Mouse (Mus musculus): ENCODE data around the gene Tasp1. TPM values are rescaled to one million over a fixed set of nuclear protein-coding genes. Genes with fewer than 3 reads are reported as not detected.
"Not testable (repeated sequence)": the region's sequence is repeated elsewhere in the genome, so short reads cannot be mapped to it uniquely, and the experiment has no call there.

Gene Tasp1
- polyA plus RNA-seq, 1 experiment from 2014 or later: 10.1 TPM

DNA sequence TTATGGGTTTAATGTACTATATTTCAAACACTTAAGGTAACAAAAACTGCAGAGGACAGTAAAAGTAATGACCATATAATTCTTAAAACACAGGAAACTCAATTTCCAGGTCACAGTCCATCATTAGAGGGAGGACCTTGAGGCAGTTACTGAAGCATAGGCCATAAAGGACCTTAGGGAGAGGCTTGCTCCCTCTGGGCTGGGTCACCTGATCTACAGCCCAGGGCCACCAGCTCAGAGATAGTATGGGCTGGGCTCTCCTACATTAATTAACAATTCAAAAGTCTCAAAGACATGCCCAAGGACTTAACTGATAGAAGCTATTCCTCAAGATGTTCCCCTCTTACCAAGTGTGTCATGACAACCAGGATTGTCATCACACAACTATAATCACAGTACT lies 29.8 kb downstream of the Tasp1 start:
- Histone ChIP-seq H3K4me2 (ENCODE audit: low read depth, low read length) (no peak overlapping the region), H3K4me3 (ENCODE audit: low read depth, low read length) (no peak overlapping the region), H3K27ac (ENCODE audit: low read depth) (no peak overlapping the region), H3K36me3 (replicated peaks; ENCODE audit: insufficient read depth, low read length) (peaks cover 3% of the 10 kb centered on the region), H3K9ac (replicated peaks) (no peak overlapping the region), H3K27me3 (ENCODE audit: insufficient read depth, low read length) (no peaks in the 10 kb centered on the region), H3K9me3 (ENCODE audit: low read length) (no peaks in the 10 kb centered on the region), H3K4me1 (ENCODE audit: insufficient read depth) (no peaks in the 10 kb centered on the region)
- TF ChIP-seq EP300 (IDR thresholded peaks at IDR 0.05; ENCODE audit: low read depth) (no peak), CTCF (IDR thresholded peaks at IDR 0.05; ENCODE audit: low read depth) (no peak)
- DNase-seq: no peak
- no peak for ATAC-seq

DNA sequence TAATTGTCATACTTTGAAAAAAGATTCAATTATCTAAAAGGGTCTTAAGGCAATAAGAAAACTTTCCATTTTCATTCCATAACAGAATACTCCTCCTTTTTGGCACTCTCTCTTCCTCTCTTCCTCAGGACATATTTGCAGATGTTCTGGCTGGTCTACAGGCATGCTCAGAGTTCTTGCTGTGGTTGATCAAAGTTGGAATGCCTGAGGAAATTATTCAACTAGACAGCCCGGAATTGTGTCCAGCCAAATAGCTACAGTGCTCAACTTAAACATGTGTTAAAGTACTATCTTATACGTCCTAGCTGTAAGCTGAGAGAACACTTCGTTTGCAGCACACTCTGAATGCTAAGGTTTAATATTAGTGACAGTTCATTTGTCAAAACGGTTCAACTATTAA lies 41.7 kb downstream of the Tasp1 start:
- Histone ChIP-seq H3K9ac (replicated peaks) (no peak overlapping the region), H3K4me3 (ENCODE audit: low read depth, low read length) (no peak overlapping the region), H3K27ac (ENCODE audit: low read depth) (no peak overlapping the region), H3K4me1 (ENCODE audit: insufficient read depth) (no peaks in the 10 kb centered on the region), H3K9me3 (ENCODE audit: low read length) (no peaks in the 10 kb centered on the region), H3K27me3 (ENCODE audit: insufficient read depth, low read length) (no peaks in the 10 kb centered on the region), H3K36me3 (replicated peaks; ENCODE audit: insufficient read depth, low read length) (peaks cover 4% of the 10 kb centered on the region), H3K4me2 (ENCODE audit: low read depth, low read length) (no peak overlapping the region)
- DNase-seq (no peak), ATAC-seq (no peak)
- TF ChIP-seq EP300 (IDR thresholded peaks at IDR 0.05; ENCODE audit: low read depth) (no peak), CTCF (IDR thresholded peaks at IDR 0.05; ENCODE audit: low read depth) (no peak)
- WGBS (ENCODE audit: insufficient replicate concordance): 76% methylated on average over 4 of the region's 4 CpGs

DNA sequence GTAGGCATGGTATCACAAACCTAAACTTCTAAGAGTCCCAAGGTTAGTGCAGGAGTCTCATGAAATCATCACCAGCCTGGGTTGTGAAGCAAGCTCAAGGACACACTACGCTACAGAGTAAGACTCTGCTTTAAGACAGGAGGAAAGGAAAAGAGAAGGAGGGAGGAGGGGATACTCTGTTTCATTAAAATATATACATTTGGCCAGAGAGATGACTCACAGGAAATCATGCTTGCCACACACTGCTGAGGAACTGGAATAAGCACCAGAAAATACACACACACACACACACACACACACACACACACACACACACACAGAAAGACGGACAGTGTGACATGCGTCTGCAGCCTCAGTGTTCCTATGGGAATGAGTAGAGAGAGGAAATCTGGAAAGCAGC lies 59.2 kb downstream of the Tasp1 start:
- Histone ChIP-seq H3K4me1 (ENCODE audit: insufficient read depth) (no peaks in the 10 kb centered on the region), H3K4me2 (ENCODE audit: low read depth, low read length) (no peak overlapping the region), H3K9ac (replicated peaks) (no peak overlapping the region), H3K4me3 (ENCODE audit: low read depth, low read length) (no peak overlapping the region), H3K36me3 (replicated peaks; ENCODE audit: insufficient read depth, low read length) (no peaks in the 10 kb centered on the region), H3K9me3 (ENCODE audit: low read length) (no peaks in the 10 kb centered on the region), H3K27me3 (ENCODE audit: insufficient read depth, low read length) (no peaks in the 10 kb centered on the region), H3K27ac (ENCODE audit: low read depth) (no peak overlapping the region)
- ATAC-seq (no peak), DNase-seq (no peak)
- TF ChIP-seq CTCF (IDR thresholded peaks at IDR 0.05; ENCODE audit: low read depth) (no peak), EP300 (IDR thresholded peaks at IDR 0.05; ENCODE audit: low read depth) (no peak)
- 89% methylated on average over 3 of the region's 3 CpGs for WGBS (ENCODE audit: insufficient replicate concordance)

DNA sequence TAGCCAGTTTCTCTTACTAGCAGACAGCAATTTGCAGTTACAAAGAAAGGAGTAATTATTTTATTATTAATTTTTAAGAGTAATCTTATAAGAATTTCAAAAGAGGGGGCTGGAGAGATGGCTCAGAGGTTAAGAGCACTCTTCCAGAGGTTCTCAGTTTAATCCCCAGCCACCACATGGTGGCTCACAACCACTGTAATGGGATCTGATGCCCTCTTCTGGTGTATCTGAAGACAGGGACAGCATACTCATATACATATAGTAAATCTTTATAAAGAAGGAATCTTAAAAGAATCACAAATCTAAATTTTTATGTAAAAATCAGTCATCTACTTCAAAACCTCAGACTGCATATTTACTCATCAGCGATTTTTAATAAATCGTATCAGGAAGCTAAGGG lies 68.4 kb downstream of the Tasp1 start:
- Histone ChIP-seq H3K27me3 (ENCODE audit: insufficient read depth, low read length) (no peaks in the 10 kb centered on the region), H3K4me1 (ENCODE audit: insufficient read depth) (no peaks in the 10 kb centered on the region), H3K27ac (ENCODE audit: low read depth) (no peak overlapping the region), H3K9me3 (ENCODE audit: low read length) (no peaks in the 10 kb centered on the region), H3K36me3 (replicated peaks; ENCODE audit: insufficient read depth, low read length) (no peaks in the 10 kb centered on the region), H3K9ac (replicated peaks) (no peak overlapping the region), H3K4me3 (ENCODE audit: low read depth, low read length) (no peak overlapping the region), H3K4me2 (ENCODE audit: low read depth, low read length) (no peak overlapping the region)
- TF ChIP-seq EP300 (IDR thresholded peaks at IDR 0.05; ENCODE audit: low read depth): no peak
- TF ChIP-seq CTCF (IDR thresholded peaks at IDR 0.05; ENCODE audit: low read depth): peak; percentile 24; the same call in 1 of the 2 replicates
- 93% methylated on average over 2 of the region's 2 CpGs for WGBS (ENCODE audit: insufficient replicate concordance)
- ATAC-seq (no peak), DNase-seq (no peak)

DNA sequence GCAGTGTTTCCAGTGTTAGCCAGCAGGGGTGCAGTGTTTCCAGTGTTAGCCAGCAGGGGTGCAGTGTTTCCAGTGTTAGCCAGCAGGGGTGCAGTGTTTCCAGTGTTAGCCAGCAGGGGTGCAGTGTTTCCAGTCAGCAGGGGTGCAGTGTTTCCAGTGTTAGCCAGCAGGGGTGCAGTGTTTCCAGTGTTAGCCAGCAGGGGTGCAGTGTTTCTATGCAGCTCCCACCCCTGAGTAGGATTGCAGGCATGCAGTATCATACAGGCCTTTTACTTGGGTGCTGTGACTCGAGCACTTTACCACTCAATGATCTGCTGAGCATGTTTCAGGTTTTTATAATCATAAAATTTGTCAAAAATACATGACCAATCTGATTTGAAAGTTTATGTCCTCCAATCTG lies 76.7 kb downstream of the Tasp1 start:
- H3K27me3 ChIP-seq (ENCODE audit: insufficient read depth, low read length); H3K9me3 ChIP-seq (ENCODE audit: low read length); DNase-seq; H3K4me3 ChIP-seq (ENCODE audit: low read depth, low read length); H3K4me1 ChIP-seq (ENCODE audit: insufficient read depth); H3K4me2 ChIP-seq (ENCODE audit: low read depth, low read length); H3K9ac ChIP-seq (replicated peaks); H3K27ac ChIP-seq (ENCODE audit: low read depth); ATAC-seq; H3K36me3 ChIP-seq (replicated peaks; ENCODE audit: insufficient read depth, low read length): not testable (repeated sequence)
- 91% methylated on average over 1 of the region's 1 CpGs for WGBS (ENCODE audit: insufficient replicate concordance)
- TF ChIP-seq CTCF (IDR thresholded peaks at IDR 0.05; ENCODE audit: low read depth): peak; percentile 35

DNA sequence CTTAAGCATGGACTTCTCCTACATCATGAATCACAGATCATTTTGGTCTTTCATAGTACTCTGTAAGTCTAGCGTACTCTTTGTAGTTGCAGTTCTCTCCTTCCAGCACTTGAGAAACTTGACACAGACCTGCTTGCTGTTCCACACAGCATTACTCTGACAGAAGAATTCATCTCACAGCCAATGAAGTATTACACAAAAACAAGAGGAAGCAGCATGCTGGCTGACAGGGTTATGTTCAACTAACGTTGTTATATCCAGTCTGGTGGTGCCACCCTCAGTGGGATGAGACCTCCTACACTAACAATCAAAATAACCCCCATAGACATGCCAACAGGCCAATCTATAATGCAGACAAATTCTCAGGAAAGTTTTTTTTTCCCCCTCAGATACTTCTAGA lies 99.2 kb downstream of the Tasp1 start:
- no peak overlapping the region for H3K9ac ChIP-seq (replicated peaks)
- H3K27me3 ChIP-seq (ENCODE audit: insufficient read depth, low read length): no peaks in the 10 kb centered on the region
- H3K36me3 ChIP-seq (replicated peaks; ENCODE audit: insufficient read depth, low read length): no peaks in the 10 kb centered on the region
- DNase-seq (no peak), ATAC-seq (no peak)
- no peak overlapping the region for H3K27ac ChIP-seq (ENCODE audit: low read depth)
- WGBS (ENCODE audit: insufficient replicate concordance): 79% methylated on average over 2 of the region's 2 CpGs
- H3K4me3 ChIP-seq (ENCODE audit: low read depth, low read length): no peak overlapping the region
- no peak overlapping the region for H3K4me2 ChIP-seq (ENCODE audit: low read depth, low read length)
- H3K9me3 ChIP-seq (ENCODE audit: low read length): no peaks in the 10 kb centered on the region
- TF ChIP-seq EP300 (IDR thresholded peaks at IDR 0.05; ENCODE audit: low read depth): no peak
- TF ChIP-seq CTCF (IDR thresholded peaks at IDR 0.05; ENCODE audit: low read depth): no peak
- H3K4me1 ChIP-seq (ENCODE audit: insufficient read depth): no peaks in the 10 kb centered on the region

DNA sequence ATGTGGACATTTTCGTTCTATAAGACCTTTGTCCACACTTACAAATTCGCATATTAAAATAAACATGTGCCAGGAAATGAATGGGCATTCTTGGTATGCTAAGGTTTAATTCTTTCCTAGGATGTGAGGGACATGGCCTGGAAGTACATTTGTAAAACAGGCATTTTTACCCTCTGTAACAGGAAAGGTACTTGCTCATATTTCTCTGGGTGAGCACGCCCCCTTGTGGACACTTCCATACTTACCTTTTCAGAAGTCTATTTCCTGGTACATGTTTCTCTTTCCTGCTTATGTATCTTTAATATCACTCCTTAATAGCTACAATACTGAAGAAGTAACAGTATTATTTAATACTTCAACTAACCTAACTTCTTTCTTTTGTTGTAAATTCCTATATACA lies 100.3 kb downstream of the Tasp1 start:
- peak; percentile 40 for DNase-seq
- H3K27ac ChIP-seq (ENCODE audit: low read depth): no peak overlapping the region
- no peak overlapping the region for H3K9ac ChIP-seq (replicated peaks)
- WGBS (ENCODE audit: insufficient replicate concordance): 63% methylated on average over 3 of the region's 3 CpGs
- H3K36me3 ChIP-seq (replicated peaks; ENCODE audit: insufficient read depth, low read length): no peaks in the 10 kb centered on the region
- H3K4me3 ChIP-seq (ENCODE audit: low read depth, low read length): no peak overlapping the region
- no peaks in the 10 kb centered on the region for H3K4me1 ChIP-seq (ENCODE audit: insufficient read depth)
- TF ChIP-seq CTCF (IDR thresholded peaks at IDR 0.05; ENCODE audit: low read depth): peak; percentile 71
- no peak for TF ChIP-seq EP300 (IDR thresholded peaks at IDR 0.05; ENCODE audit: low read depth)
- H3K27me3 ChIP-seq (ENCODE audit: insufficient read depth, low read length): no peaks in the 10 kb centered on the region
- no peak overlapping the region for H3K4me2 ChIP-seq (ENCODE audit: low read depth, low read length)
- ATAC-seq: no peak
- H3K9me3 ChIP-seq (ENCODE audit: low read length): no peaks in the 10 kb centered on the region

Measured in liver, postnatal 0 days (tissue).